In the genomic region with DNA sequence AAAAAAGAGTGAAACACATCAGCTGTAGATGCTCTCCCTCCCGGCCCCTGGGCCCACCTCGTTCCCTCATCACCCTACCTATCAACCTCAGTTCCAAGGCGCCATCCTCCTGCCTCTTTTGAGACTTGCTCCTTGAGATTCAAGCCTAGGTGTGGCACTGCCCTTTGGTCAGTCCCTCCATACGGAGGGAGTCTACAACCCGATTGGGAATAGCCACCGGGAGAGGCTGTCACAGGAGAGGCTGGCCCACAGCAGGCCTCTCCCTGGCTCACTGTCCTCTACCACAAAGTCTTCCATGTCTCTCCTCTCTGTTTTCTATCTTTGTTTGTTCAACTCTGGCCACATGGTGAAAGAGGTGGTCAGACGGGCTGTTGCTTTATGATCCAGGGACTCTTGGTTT, we compare ENCODE assay signal across 34 mouse cellular contexts. TPM values are rescaled to one million over a fixed set of nuclear protein-coding genes. Genes with fewer than 3 reads are reported as not detected.
"Had no signal": no experiment of that assay in that cellular context is flagged by ENCODE, and none has a peak within 500 bp of the region (broad histone marks: within the 10 kb centered on the region; RNA-seq: fewer than 3 reads in every experiment).

No protein-coding gene starts in this region.

- H3K27me3 ChIP-seq: heart, embryonic 12.5 days; heart, embryonic 13.5 days; heart, embryonic 15.5 days; hindbrain, embryonic 12.5 days; hindbrain, embryonic 15.5 days; kidney, embryonic 15.5 days had no signal

- H3K9ac ChIP-seq: heart, embryonic 12.5 days; heart, embryonic 13.5 days; heart, embryonic 15.5 days; hindbrain, embryonic 12.5 days; hindbrain, embryonic 13.5 days; hindbrain, embryonic 14.5 days; hindbrain, embryonic 15.5 days; kidney, embryonic 15.5 days had no signal

- ATAC-seq: hindbrain, embryonic 16.5 days; hindbrain, postnatal 0 days; inflammation-experienced regulatory T-cells, adult 6 months had no signal

- H3K4me1 ChIP-seq: heart, embryonic 13.5 days; heart, embryonic 15.5 days had no signal

- H3K9me3 ChIP-seq: heart, embryonic 10.5 days; heart, embryonic 12.5 days; heart, embryonic 13.5 days; heart, embryonic 15.5 days; hindbrain, embryonic 10.5 days; hindbrain, embryonic 12.5 days; hindbrain, embryonic 13.5 days; hindbrain, embryonic 15.5 days; kidney, embryonic 15.5 days had no signal

- DNase-seq: heart, postnatal 10 days; heart, postnatal 14 days; heart, postnatal 36 days; heart, postnatal 4 days; kidney, adult 11 months; kidney, adult 18-20 months; kidney, adult 2 months; kidney, adult 8-10 months; kidney, adult 9 months; kidney, postnatal 10 days; kidney, postnatal 14 days; kidney, postnatal 25 days; kidney, postnatal 36 days; kidney, postnatal 4 days; layer of hippocampus, adult 9-11 months; layer of hippocampus, postnatal 36 days had no signal

- H3K36me3 ChIP-seq: hindbrain, embryonic 10.5 days had no signal

- H3K4me2 ChIP-seq: heart, embryonic 11.5 days; heart, embryonic 12.5 days; heart, embryonic 13.5 days; heart, embryonic 15.5 days; hindbrain, embryonic 12.5 days; hindbrain, embryonic 13.5 days; hindbrain, embryonic 14.5 days; hindbrain, embryonic 15.5 days; kidney, embryonic 15.5 days had no signal

- H3K4me3 ChIP-seq: heart, embryonic 10.5 days; heart, embryonic 12.5 days; heart, embryonic 13.5 days; heart, embryonic 15.5 days; hindbrain, embryonic 10.5 days; hindbrain, embryonic 12.5 days; hindbrain, embryonic 13.5 days; hindbrain, embryonic 15.5 days; kidney, embryonic 15.5 days; layer of hippocampus, adult 2 months; left cerebral cortex, adult 2 months had no signal

- H3K27ac ChIP-seq: heart, embryonic 10.5 days; heart, embryonic 13.5 days; heart, embryonic 15.5 days; hindbrain, embryonic 10.5 days; hindbrain, embryonic 12.5 days; hindbrain, embryonic 13.5 days; hindbrain, embryonic 14.5 days; hindbrain, embryonic 15.5 days; hindbrain, postnatal 0 days; kidney, embryonic 15.5 days; kidney, postnatal 0 days; layer of hippocampus, adult 2 months; left cerebral cortex, adult 2 months had no signal

RNA-seq across cellular contexts. Expression of a gene that starts 36.6 kb away (rescaled TPM):
- polyA plus RNA-seq: kidney, embryonic 15.5 days; kidney, postnatal 0 days; large intestine, adult 2 months had no signal
